Mouse (Mus musculus) brain, embryonic 14.5 days (tissue): ENCODE measurements at regions not wholly inside any gene's neighbourhood (a gene's known extent, or its start where the extent isn't known, plus 50 kb on each side); places are given as distances from the start of the nearest gene placed in this dataset.

Experiments
- CTCF ChIP-seq: fragments of 200-500 bp; IDR thresholded peaks from 2 replicates; pipeline ENCODE4 v1.5.1; 2012; ENCODE audit warnings: inconsistent platforms, mild to moderate bottlenecking, moderate library complexity, borderline replicate concordance; ENCODE audit not compliant: insufficient read depth, insufficient read length; ENCODE audit errors: extremely low read depth
- POLR2A ChIP-seq: fragments of 200-500 bp; IDR thresholded peaks from 2 replicates; pipeline ENCODE4 v1.6.1; 2012; ENCODE audit warnings: mild to moderate bottlenecking, inconsistent platforms, borderline replicate concordance; ENCODE audit not compliant: poor library complexity, insufficient read depth, insufficient read length, severe bottlenecking; ENCODE audit errors: extremely low read depth

DNA sequence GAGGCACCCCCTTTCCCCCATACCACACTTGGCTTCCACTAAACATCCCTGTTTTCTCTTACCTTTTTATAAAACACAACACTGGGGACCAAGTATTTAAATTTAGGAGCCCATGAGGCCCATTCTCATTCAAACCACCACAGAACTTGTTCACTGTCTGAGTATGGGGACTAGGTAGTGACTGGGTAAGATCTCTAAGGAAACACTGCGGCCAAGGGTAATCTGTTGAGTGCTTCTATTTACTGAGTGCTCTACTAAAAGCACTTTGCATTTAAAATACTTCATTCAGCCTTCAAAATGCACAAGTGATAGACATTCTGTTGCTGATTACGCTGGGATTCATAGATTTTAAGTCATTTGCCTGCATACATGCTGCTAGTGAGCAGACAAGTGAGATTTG lies 141.4 kb upstream of the Trim24 start:
- no peak for TF ChIP-seq CTCF
- TF ChIP-seq POLR2A, result no peak
